Mouse (Mus musculus) cortical plate, adult 2 months (tissue): ENCODE results near the gene Ptpn22.

ENCODE experiments used
- CTCF ChIP-seq: fragments of 200-500 bp; IDR thresholded peaks from 2 replicates; pipeline ENCODE4 v1.5.1; 2011; ENCODE audit warnings: mild to moderate bottlenecking, control low read depth, low read length; ENCODE audit not compliant: insufficient read depth; ENCODE audit errors: extremely low read depth
- POLR2A ChIP-seq: fragments of 200-500 bp; IDR thresholded peaks from 2 replicates; pipeline ENCODE4 v1.6.1; 2011; ENCODE audit warnings: mild to moderate bottlenecking, low read length, control low read depth; ENCODE audit not compliant: insufficient read depth; ENCODE audit errors: extremely low read depth

DNA sequence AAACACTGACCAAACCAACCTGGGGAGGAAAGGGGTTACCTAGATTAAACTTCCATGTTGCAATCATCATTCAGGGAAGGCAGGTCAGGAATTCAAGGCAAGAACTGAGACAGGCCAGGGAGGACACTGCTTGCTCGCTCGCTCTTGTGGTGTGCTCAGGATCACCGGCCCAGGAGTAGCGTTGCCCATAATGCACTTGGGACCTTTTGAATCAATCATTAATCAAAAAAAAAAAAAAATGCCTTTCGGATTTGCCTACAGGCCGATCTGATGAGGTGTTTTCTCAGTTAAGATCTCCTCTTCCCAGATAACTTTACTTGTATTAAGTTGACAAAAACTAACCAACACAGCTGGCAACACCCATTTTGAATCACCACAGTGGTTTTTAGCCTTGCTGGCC lies 4.6 kb downstream of the Ptpn22 start:
- no peak for TF ChIP-seq POLR2A
- TF ChIP-seq CTCF, result no peak
